Mouse (Mus musculus): ENCODE results near the gene Acta2.

DNA sequence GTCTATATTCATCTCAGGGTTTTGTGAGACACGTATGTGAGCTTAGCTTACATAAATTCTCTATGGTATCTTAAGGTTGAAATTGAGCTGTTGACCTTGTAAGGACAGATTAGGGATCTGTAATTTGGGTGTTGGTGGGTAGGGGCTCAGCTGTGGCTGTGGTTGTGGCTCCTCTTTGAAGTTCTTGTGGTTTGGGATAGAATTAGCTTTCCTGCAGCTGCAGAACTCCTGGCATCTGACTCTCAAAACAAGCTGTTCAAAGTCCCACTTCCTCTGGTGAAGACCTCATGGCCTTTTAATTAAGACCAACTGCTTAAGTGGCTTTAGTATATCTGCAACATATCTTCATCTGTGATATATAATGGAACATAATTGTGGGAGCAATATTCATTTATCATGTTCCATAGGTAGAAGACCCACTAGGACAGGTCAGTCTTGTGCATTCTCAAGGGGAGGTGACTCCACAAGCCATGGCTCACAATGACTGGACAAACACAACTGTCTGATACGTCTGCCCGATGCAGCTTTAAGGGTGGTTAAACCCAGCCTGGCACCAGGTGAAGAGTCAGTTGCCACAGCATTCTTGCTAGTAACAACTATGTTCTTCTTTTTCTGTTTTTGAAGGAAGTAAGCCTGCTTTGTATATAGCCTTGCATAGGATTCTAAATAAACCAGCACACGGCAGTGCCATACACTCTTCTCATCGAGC is 36.0 kb downstream of the Acta2 start:
- TF ChIP-seq CTCF (IDR thresholded peaks at IDR 0.05; ENCODE audit: insufficient read depth, low read depth, low read length) (no peak), POLR2A (IDR thresholded peaks at IDR 0.05; ENCODE audit: insufficient read depth, low read depth, low read length) (no peak)

Data from olfactory bulb, adult 2 months (tissue).